Mouse (Mus musculus): Measurements from ENCODE around the gene Rpp21. TPM values are rescaled to one million over a fixed set of nuclear protein-coding genes. Genes with fewer than 3 reads are reported as not detected.

Gene Rpp21
- polyA plus RNA-seq, 1 experiment from 2014 or later, result 128 TPM

GRCm38 (mm10) chr17:36265834-36266233, 8.0 kb upstream of the Rpp21 start:
- 85% methylated on average over 5 of the region's 5 CpGs for WGBS
- no peak overlapping the region for H3K4me3 ChIP-seq (ENCODE audit: low read depth, low read length)
- H3K27me3 ChIP-seq (replicated peaks; ENCODE audit: control insufficient read depth, insufficient read depth, low read length), result no peaks in the 10 kb centered on the region
- no peak overlapping the region for H3K9ac ChIP-seq (ENCODE audit: low read length)
- no peak overlapping the region for H3K4me2 ChIP-seq (ENCODE audit: low read length)
- DNase-seq (ENCODE audit: low spot score) (no peak), ATAC-seq (no peak)
- peaks cover 77% of the 10 kb centered on the region for H3K36me3 ChIP-seq (ENCODE audit: control insufficient read depth, insufficient read depth, low read length)
- H3K27ac ChIP-seq (ENCODE audit: low read depth, low read length), result no peak overlapping the region
- no peaks in the 10 kb centered on the region for H3K9me3 ChIP-seq (replicated peaks; ENCODE audit: control insufficient read depth, low read length)
- H3K4me1 ChIP-seq (ENCODE audit: control insufficient read depth, insufficient read depth, low read length), result no peaks in the 10 kb centered on the region

- H3K4me3 ChIP-seq (ENCODE audit: low read depth, low read length), result no peak overlapping the region
- H3K27me3 ChIP-seq (replicated peaks; ENCODE audit: control insufficient read depth, insufficient read depth, low read length), result no peaks in the 10 kb centered on the region
- H3K36me3 ChIP-seq (ENCODE audit: control insufficient read depth, insufficient read depth, low read length), result peaks cover 91% of the 10 kb centered on the region
- no peaks in the 10 kb centered on the region for H3K4me1 ChIP-seq (ENCODE audit: control insufficient read depth, insufficient read depth, low read length)
- H3K9me3 ChIP-seq (replicated peaks; ENCODE audit: control insufficient read depth, low read length), result no peaks in the 10 kb centered on the region
- H3K9ac ChIP-seq (ENCODE audit: low read length), result no peak overlapping the region
- H3K4me2 ChIP-seq (ENCODE audit: low read length), result no peak overlapping the region
- H3K27ac ChIP-seq (ENCODE audit: low read depth, low read length), result no peak overlapping the region
- DNase-seq (ENCODE audit: low spot score) (no peak), ATAC-seq (no peak)
- 83% methylated on average over 3 of the region's 3 CpGs for WGBS
Measured at GRCm38 (mm10) chr17:36264273-36264925, 6.5 kb upstream of the Rpp21 start.

GRCm38 (mm10) chr17:36261511-36262166, 3.8 kb upstream of the Rpp21 start:
- ATAC-seq, result no peak
- 94% methylated on average over 9 of the region's 9 CpGs for WGBS
- no peak overlapping the region for H3K4me2 ChIP-seq (ENCODE audit: low read length)
- no peaks in the 10 kb centered on the region for H3K27me3 ChIP-seq (replicated peaks; ENCODE audit: control insufficient read depth, insufficient read depth, low read length)
- H3K36me3 ChIP-seq (ENCODE audit: control insufficient read depth, insufficient read depth, low read length), result peaks cover 78% of the 10 kb centered on the region
- no peak overlapping the region for H3K27ac ChIP-seq (ENCODE audit: low read depth, low read length)
- H3K9ac ChIP-seq (ENCODE audit: low read length), result peak overlapping the region; percentile 8; the same call in 1 of the 2 replicates
- DNase-seq (ENCODE audit: low spot score), result no peak
- H3K9me3 ChIP-seq (replicated peaks; ENCODE audit: control insufficient read depth, low read length), result no peaks in the 10 kb centered on the region
- no peaks in the 10 kb centered on the region for H3K4me1 ChIP-seq (ENCODE audit: control insufficient read depth, insufficient read depth, low read length)
- no peak overlapping the region for H3K4me3 ChIP-seq (ENCODE audit: low read depth, low read length)

DNA sequence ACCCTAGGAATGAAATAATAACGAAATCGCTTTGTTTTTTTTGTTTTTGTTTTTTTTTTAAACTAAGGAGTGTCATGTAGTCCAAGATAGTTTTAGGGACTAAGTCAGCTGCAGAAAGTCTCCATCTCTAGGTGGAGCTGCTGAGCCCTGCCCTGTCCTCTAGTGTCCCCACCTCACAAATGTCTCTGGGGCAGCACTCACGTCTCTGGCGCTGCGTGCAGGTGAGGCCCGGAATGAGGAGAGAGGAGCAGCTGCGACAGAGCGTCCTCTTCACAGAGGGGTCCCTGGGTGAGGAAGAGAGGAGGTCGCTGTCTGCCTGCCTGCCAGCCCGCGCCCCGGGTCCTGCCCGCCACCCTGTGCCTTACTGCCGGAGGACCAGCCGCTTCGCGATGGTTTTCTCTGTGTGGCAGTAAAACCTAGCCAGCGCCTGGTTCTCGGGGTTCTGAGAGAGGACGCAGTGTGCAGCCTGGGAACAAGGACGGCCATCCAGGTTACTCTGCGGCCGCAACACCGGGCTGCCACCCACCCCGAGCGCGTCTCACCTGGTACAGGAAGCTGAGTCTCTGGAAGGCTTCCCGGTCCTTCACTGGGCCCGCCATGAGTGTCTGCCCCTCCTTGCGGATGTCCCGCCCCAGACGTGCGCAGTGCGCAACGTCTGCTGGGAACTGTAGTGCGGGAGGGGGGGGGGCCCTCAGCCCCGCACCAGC, 475 bp downstream of the Rpp21 start:
- WGBS, result under 1% methylated on average over 34 of the region's 37 CpGs
- H3K9ac ChIP-seq (ENCODE audit: low read length), result peak overlapping the region; percentile 83
- ATAC-seq (peak; percentile 98), DNase-seq (ENCODE audit: low spot score) (peak; percentile 89)
- H3K27me3 ChIP-seq (replicated peaks; ENCODE audit: control insufficient read depth, insufficient read depth, low read length), result no peaks in the 10 kb centered on the region; the same call in 1 of the 2 replicates
- H3K4me1 ChIP-seq (ENCODE audit: control insufficient read depth, insufficient read depth, low read length), result no peaks in the 10 kb centered on the region
- H3K27ac ChIP-seq (ENCODE audit: low read depth, low read length), result peak overlapping the region; percentile 82
- H3K36me3 ChIP-seq (ENCODE audit: control insufficient read depth, insufficient read depth, low read length), result peaks cover 39% of the 10 kb centered on the region
- H3K4me2 ChIP-seq (ENCODE audit: low read length), result peak overlapping the region; percentile 54
- no peaks in the 10 kb centered on the region for H3K9me3 ChIP-seq (replicated peaks; ENCODE audit: control insufficient read depth, low read length)
- H3K4me3 ChIP-seq (ENCODE audit: low read depth, low read length), result peak overlapping the region; percentile 67

DNA sequence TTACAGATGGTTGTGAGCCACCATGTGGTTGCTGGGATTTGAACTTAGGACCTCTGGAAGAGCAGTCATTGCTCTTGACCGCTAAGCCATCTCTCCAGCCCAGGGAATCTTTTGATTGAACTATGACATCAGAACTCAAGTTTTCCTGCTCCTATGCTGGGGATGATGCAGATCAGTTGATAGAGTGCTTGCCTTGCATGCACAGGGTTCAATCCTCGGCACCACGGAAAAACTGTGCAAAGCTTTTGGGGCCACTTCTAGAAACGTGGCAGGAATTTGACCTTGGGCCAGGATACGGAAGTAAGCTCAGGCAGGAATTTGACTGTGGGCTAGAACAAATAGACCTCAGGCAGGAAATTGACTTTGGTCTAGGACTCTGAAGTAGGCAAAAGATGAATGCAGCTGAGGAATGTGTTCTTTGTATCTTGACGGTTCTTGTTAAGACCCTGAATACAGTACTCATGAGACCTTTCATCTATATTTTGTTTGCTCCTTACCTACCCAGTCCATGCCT, 4.7 kb downstream of the Rpp21 start:
- Histone ChIP-seq H3K9me3 (replicated peaks; ENCODE audit: control insufficient read depth, low read length) (no peaks in the 10 kb centered on the region), H3K4me1 (ENCODE audit: control insufficient read depth, insufficient read depth, low read length) (no peaks in the 10 kb centered on the region), H3K9ac (ENCODE audit: low read length) (no peak overlapping the region), H3K4me2 (ENCODE audit: low read length) (no peak overlapping the region), H3K4me3 (ENCODE audit: low read depth, low read length) (no peak overlapping the region), H3K27ac (ENCODE audit: low read depth, low read length) (no peak overlapping the region), H3K27me3 (replicated peaks; ENCODE audit: control insufficient read depth, insufficient read depth, low read length) (peaks cover 10% of the 10 kb centered on the region; the same call in 1 of the 2 replicates), H3K36me3 (ENCODE audit: control insufficient read depth, insufficient read depth, low read length) (no peaks in the 10 kb centered on the region; the same call in 1 of the 2 replicates)
- 74% methylated on average over 6 of the region's 6 CpGs for whole genome bisulfite sequencing
- no peak for DNase-seq (ENCODE audit: low spot score)
- no peak for ATAC-seq

DNA sequence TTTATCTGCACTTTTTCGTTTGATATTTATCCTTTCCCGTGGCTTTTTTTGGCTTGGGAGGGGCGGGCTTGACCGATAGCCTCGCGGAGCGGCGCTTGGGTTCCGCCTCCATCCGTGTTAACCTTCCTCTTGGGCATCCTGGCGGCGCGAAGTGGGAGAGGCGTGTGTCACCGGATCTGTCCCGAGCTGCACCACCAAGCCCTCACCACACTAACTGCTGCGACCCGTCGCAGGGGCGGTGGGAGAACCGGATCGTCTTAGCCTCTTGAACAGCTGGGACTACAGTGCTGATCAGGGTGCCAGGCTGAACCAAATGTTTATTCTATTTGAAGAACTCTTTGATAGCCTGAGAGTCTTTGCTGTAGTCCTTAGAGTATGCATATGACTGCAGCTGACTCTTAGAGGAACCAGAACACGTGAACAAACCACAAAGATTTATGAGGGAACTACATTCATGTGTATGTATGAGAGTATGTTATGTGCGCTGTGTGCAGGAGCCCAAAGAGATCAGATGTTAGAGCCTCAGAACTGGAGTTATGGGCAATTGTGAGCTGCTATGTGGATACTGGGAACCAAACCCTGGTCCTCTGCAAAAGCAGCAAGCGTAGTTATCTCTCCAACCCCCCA, 5.5 kb downstream of the Rpp21 start:
- Histone ChIP-seq H3K36me3 (ENCODE audit: control insufficient read depth, insufficient read depth, low read length) (no peaks in the 10 kb centered on the region; the same call in 1 of the 2 replicates), H3K4me3 (ENCODE audit: low read depth, low read length) (0 out of 2 replicates have a peak overlapping the region, but pooled peaks have one; percentile 5), H3K27me3 (replicated peaks; ENCODE audit: control insufficient read depth, insufficient read depth, low read length) (peaks cover 12% of the 10 kb centered on the region; the same call in 1 of the 2 replicates), H3K4me2 (ENCODE audit: low read length) (peak overlapping the region; percentile 30; the same call in 1 of the 2 replicates), H3K27ac (ENCODE audit: low read depth, low read length) (no peak overlapping the region), H3K9ac (ENCODE audit: low read length) (no peak overlapping the region), H3K9me3 (replicated peaks; ENCODE audit: control insufficient read depth, low read length) (no peaks in the 10 kb centered on the region), H3K4me1 (ENCODE audit: control insufficient read depth, insufficient read depth, low read length) (no peaks in the 10 kb centered on the region)
- 20% methylated on average over 25 of the region's 25 CpGs for WGBS
- DNase-seq (ENCODE audit: low spot score) (no peak), ATAC-seq (no peak)

DNA sequence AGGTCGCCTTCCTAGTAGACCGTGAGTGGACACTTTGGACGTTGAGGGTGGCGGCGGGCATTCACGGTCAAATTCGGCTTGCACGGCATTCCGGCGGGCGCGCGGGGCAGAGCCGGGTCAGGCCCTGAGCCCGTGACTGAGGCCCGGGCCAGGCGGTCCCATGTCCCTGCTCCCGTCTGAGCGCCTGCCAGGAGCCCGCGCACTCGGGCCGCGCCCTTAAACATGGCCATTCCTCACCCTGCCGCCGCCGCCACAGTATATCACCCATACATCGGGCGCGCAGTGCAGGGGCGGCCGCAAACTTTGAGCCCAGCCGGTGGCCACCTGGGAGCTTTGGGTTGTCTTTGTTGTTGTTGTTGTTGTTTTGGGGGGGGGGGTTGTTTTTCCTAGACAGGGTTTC, 9.0 kb downstream of the Rpp21 start:
- Histone ChIP-seq H3K4me2 (ENCODE audit: low read length) (no peak overlapping the region), H3K27ac (ENCODE audit: low read depth, low read length) (no peak overlapping the region), H3K4me1 (ENCODE audit: control insufficient read depth, insufficient read depth, low read length) (no peaks in the 10 kb centered on the region), H3K9ac (ENCODE audit: low read length) (no peak overlapping the region), H3K9me3 (replicated peaks; ENCODE audit: control insufficient read depth, low read length) (no peaks in the 10 kb centered on the region), H3K27me3 (replicated peaks; ENCODE audit: control insufficient read depth, insufficient read depth, low read length) (peaks cover 12% of the 10 kb centered on the region; the same call in 1 of the 2 replicates), H3K36me3 (ENCODE audit: control insufficient read depth, insufficient read depth, low read length) (no peaks in the 10 kb centered on the region), H3K4me3 (ENCODE audit: low read depth, low read length) (no peak overlapping the region)
- DNase-seq (ENCODE audit: low spot score), result no peak
- ATAC-seq, result no peak
- WGBS, result 37% methylated on average over 33 of the region's 33 CpGs

- Histone ChIP-seq H3K27me3 (replicated peaks; ENCODE audit: control insufficient read depth, insufficient read depth, low read length) (peaks cover 8% of the 10 kb centered on the region; the same call in 1 of the 2 replicates), H3K4me2 (ENCODE audit: low read length) (no peak overlapping the region), H3K9ac (ENCODE audit: low read length) (no peak overlapping the region), H3K36me3 (ENCODE audit: control insufficient read depth, insufficient read depth, low read length) (no peaks in the 10 kb centered on the region), H3K4me1 (ENCODE audit: control insufficient read depth, insufficient read depth, low read length) (no peaks in the 10 kb centered on the region), H3K9me3 (replicated peaks; ENCODE audit: control insufficient read depth, low read length) (no peaks in the 10 kb centered on the region), H3K4me3 (ENCODE audit: low read depth, low read length) (no peak overlapping the region), H3K27ac (ENCODE audit: low read depth, low read length) (no peak overlapping the region)
- no peak for ATAC-seq
- DNase-seq (ENCODE audit: low spot score), result no peak
- WGBS, result 85% methylated on average over 2 of the region's 2 CpGs
Measured at GRCm38 (mm10) chr17:36245741-36246140, 12.1 kb downstream of the Rpp21 start.

Measured in forebrain, embryonic 14.5 days (tissue).